ENCODE assay signal across 10 mouse cellular contexts in genomic region chr3:133672742-133673447, GRCm38 (mm10).
DNase-seq lines count a peak whose midpoint lies in the region; ATAC-seq lines count a peak whose summit lies in the region.
"Had no signal": no experiment of that assay in that cellular context is flagged by ENCODE, and none has a peak within 500 bp of the region (broad histone marks: within the 10 kb centered on the region; RNA-seq: fewer than 3 reads in every experiment).

No protein-coding gene starts in this region.

- intact Hi-C loops in left cerebral cortex, postnatal 4 days (cut with DNase I): no loop called here

- H3K9me3 ChIP-seq in heart, embryonic 12.5 days (replicated peaks): no peaks in the 10 kb centered on the region
- H3K9me3 ChIP-seq: lung, embryonic 15.5 days; stomach, embryonic 15.5 days had no signal

- DNase-seq in cerebellum, adult 11 months: no peak
- peak; percentile 4 for DNase-seq in urinary bladder, postnatal 14 days (ENCODE audit: low spot score)
- no peak for DNase-seq in urinary bladder, adult 2 months (ENCODE audit: low spot score)
- peak; percentile 39 for DNase-seq in left cerebral cortex, postnatal 4 days
- DNase-seq in thymus, postnatal 10 days (ENCODE audit: low spot score in 2 of 2): no peak
- no peak for DNase-seq in urinary bladder, postnatal 4 days (ENCODE audit: low spot score in 2 of 2)

- H3K9ac ChIP-seq in heart, embryonic 12.5 days: no peak overlapping the region
- H3K9ac ChIP-seq: lung, embryonic 15.5 days; stomach, embryonic 15.5 days had no signal

- H3K4me3 ChIP-seq in heart, embryonic 12.5 days: no peak overlapping the region
- H3K4me3 ChIP-seq: lung, embryonic 15.5 days; stomach, embryonic 15.5 days had no signal

- 56% methylated on average over 10 of the region's 10 CpGs for WGBS in heart, embryonic 12.5 days

- 0 out of 2 replicates have a peak, but pooled peaks cover 3% of the 10 kb centered on the region for H3K4me1 ChIP-seq in heart, embryonic 12.5 days (replicated peaks)
- H3K4me1 ChIP-seq: stomach, embryonic 15.5 days had no signal

- peak overlapping the region; percentile 24; the same call in 1 of the 2 replicates for H3K4me2 ChIP-seq in heart, embryonic 12.5 days
- H3K4me2 ChIP-seq: lung, embryonic 15.5 days; stomach, embryonic 15.5 days had no signal

- no peaks in the 10 kb centered on the region for H3K36me3 ChIP-seq in heart, embryonic 12.5 days
- H3K36me3 ChIP-seq: lung, embryonic 15.5 days; stomach, embryonic 15.5 days had no signal

- peak; percentile 52; the same call in 1 of the 2 replicates for ATAC-seq in cerebellum, adult (ENCODE audit: insufficient number of reproducible peaks, low FRiP score, low TSS enrichment)
- peak; percentile 53; the same call in 1 of the 2 replicates for ATAC-seq in heart, embryonic 12.5 days (ENCODE audit: insufficient number of reproducible peaks, low FRiP score)

- no peaks in the 10 kb centered on the region for H3K27me3 ChIP-seq in heart, embryonic 12.5 days (replicated peaks)
- H3K27me3 ChIP-seq: lung, embryonic 15.5 days; stomach, embryonic 15.5 days had no signal

- H3K27ac ChIP-seq in heart, embryonic 12.5 days (ENCODE audit: poor library complexity, severe bottlenecking): peak overlapping the region; percentile 66
- H3K27ac ChIP-seq: lung, embryonic 15.5 days; stomach, embryonic 15.5 days had no signal

Comparison
In these comparisons a context has a peak if more than half of its experiments do, and no peak if none do; other contexts are left out.
1. DNase-seq: peak in urinary bladder, postnatal 14 days (single experiment) and left cerebral cortex, postnatal 4 days (single experiment); none in cerebellum, adult 11 months (single experiment), urinary bladder, adult 2 months (single experiment), thymus, postnatal 10 days (0 of 2) and urinary bladder, postnatal 4 days (0 of 2).